Mouse (Mus musculus) MEL (cell line): ENCODE measurements around the gene Cd72. TPM values are rescaled to one million over a fixed set of nuclear protein-coding genes. Genes with fewer than 3 reads are reported as not detected.

Experiments used
- DNase-seq: peaks from one replicate; pipeline ENCODE4 v3.0.0; 2011; ENCODE audit warnings: low read depth, low spot score
- H3K27ac ChIP-seq: 2 replicates; pipeline ENCODE4 v1.5.1; 2012; ENCODE audit warnings: low read depth, mild to moderate bottlenecking, control low read depth, low read length, moderate library complexity; ENCODE audit not compliant: control insufficient read depth
- H3K27me3 ChIP-seq, 2 experiments: fragments of 150-350 bp in 1 of 2; sonication (generic) in 1 of 2; 2 replicates each; pipeline ENCODE4 v1.6.1; 2012; ENCODE audit warnings: low read length in 2 of 2, mild to moderate bottlenecking in 2 of 2, improper control_type of control experiment in 1 of 2, moderate library complexity in 1 of 2; ENCODE audit not compliant: insufficient read depth in 2 of 2, control insufficient read depth in 1 of 2
- H3K36me3 ChIP-seq, 2 experiments: 2 replicates each; pipeline ENCODE4 v1.6.1; 2012 to 2014; ENCODE audit warnings: low read length in 2 of 2, improper control_type of control experiment in 1 of 2, inconsistent platforms in 1 of 2, mild to moderate bottlenecking in 1 of 2; ENCODE audit not compliant: insufficient read depth in 2 of 2, control insufficient read depth in 1 of 2
- H3K4me1 ChIP-seq, 2 experiments: fragments of 150-350 bp in 1 of 2; sonication (generic) in 1 of 2; 2 replicates each; pipeline ENCODE4 v1.6.1; 2012; ENCODE audit warnings: low read length in 2 of 2, improper control_type of control experiment in 1 of 2, mild to moderate bottlenecking in 1 of 2; ENCODE audit not compliant: insufficient read depth in 2 of 2, control insufficient read depth in 1 of 2
- H3K4me3 ChIP-seq, 2 experiments: fragments of 150-350 bp in 1 of 2; sonication (generic) in 1 of 2; 2 replicates each; pipeline ENCODE4 v1.5.1; 2012; ENCODE audit warnings: low read depth in 2 of 2, low read length in 2 of 2, mild to moderate bottlenecking in 2 of 2, moderate library complexity in 2 of 2, control low read depth in 1 of 2, improper control_type of control experiment in 1 of 2; ENCODE audit not compliant: control insufficient read depth in 1 of 2, insufficient read depth in 1 of 2
- H3K79me2 ChIP-seq: 2 replicates; pipeline ENCODE4 v1.6.1; 2012; ENCODE audit warnings: mild to moderate bottlenecking, low read length, moderate library complexity; ENCODE audit not compliant: control insufficient read depth, poor library complexity, insufficient read depth
- H3K9ac ChIP-seq: 2 replicates; pipeline ENCODE4 v1.6.1; 2012; ENCODE audit warnings: low read depth, mild to moderate bottlenecking, control low read depth, low read length, moderate library complexity; ENCODE audit not compliant: control insufficient read depth, poor library complexity, severe bottlenecking
- H3K9me3 ChIP-seq: fragments of 150-350 bp; sonication (generic); replicated peaks from 2 replicates; pipeline ENCODE4 v1.6.1; 2012; ENCODE audit warnings: mild to moderate bottlenecking, low read length, improper control_type of control experiment, moderate library complexity; ENCODE audit not compliant: insufficient read depth
- CHD1 ChIP-seq: IDR thresholded peaks from 2 replicates; pipeline ENCODE4 v1.6.1; 2012; ENCODE audit warnings: low read depth, mild to moderate bottlenecking, inconsistent platforms, low read length, improper control_type of control experiment
- CHD2 ChIP-seq: IDR thresholded peaks from 2 replicates; pipeline ENCODE4 v1.6.1; 2011; ENCODE audit warnings: low read length, improper control_type of control experiment
- CTCF ChIP-seq, 3 experiments: IDR thresholded peaks in 2 of 3; conservative IDR thresholded peaks in 1 of 3; 2 replicates each; pipeline ENCODE4 v1.5.1; 2011 to 2012; ENCODE audit warnings: low read length in 3 of 3, low read depth in 2 of 3, mild to moderate bottlenecking in 2 of 3, improper control_type of control experiment in 1 of 3, inconsistent platforms in 1 of 3, mixed read lengths in 1 of 3, moderate library complexity in 1 of 3; ENCODE audit not compliant: control insufficient read depth in 1 of 3, insufficient read depth in 1 of 3, poor library complexity in 1 of 3, severe bottlenecking in 1 of 3
- E2F4 ChIP-seq: IDR thresholded peaks from 2 replicates; pipeline ENCODE4 v1.6.1; 2011; ENCODE audit warnings: low read depth, low read length, improper control_type of control experiment, borderline replicate concordance
- ETS1 ChIP-seq: IDR thresholded peaks from 2 replicates; pipeline ENCODE4 v1.6.1; 2012; ENCODE audit warnings: low read depth, mild to moderate bottlenecking, inconsistent platforms, low read length, improper control_type of control experiment, moderate library complexity
- GABPA ChIP-seq: IDR thresholded peaks from 2 replicates; pipeline ENCODE4 v1.6.1; 2012; ENCODE audit warnings: low read depth, mild to moderate bottlenecking, inconsistent platforms, low read length, improper control_type of control experiment, moderate library complexity
- GATA1 ChIP-seq: IDR thresholded peaks from 2 replicates; pipeline ENCODE4 v1.6.1; 2011; ENCODE audit warnings: low read depth, low read length, improper control_type of control experiment
- JUND ChIP-seq: IDR thresholded peaks from 2 replicates; pipeline ENCODE4 v1.6.1; 2011; ENCODE audit warnings: low read depth, mild to moderate bottlenecking, improper control_type of control experiment, low read length
- MAFK ChIP-seq: IDR thresholded peaks from 2 replicates; pipeline ENCODE4 v1.6.1; 2011; ENCODE audit warnings: low read depth, mild to moderate bottlenecking, low read length, improper control_type of control experiment, borderline replicate concordance
- MAX ChIP-seq: IDR thresholded peaks from 2 replicates; pipeline ENCODE4 v1.6.1; 2011; ENCODE audit warnings: low read length, improper control_type of control experiment
- MAZ ChIP-seq: IDR thresholded peaks from 2 replicates; pipeline ENCODE4 v1.6.1; 2012; ENCODE audit warnings: low read depth, mild to moderate bottlenecking, inconsistent platforms, low read length, improper control_type of control experiment
- MXI1 ChIP-seq: IDR thresholded peaks from 2 replicates; pipeline ENCODE4 v1.6.1; 2011; ENCODE audit warnings: mild to moderate bottlenecking, low read depth, low read length, improper control_type of control experiment
- NELFE ChIP-seq: IDR thresholded peaks from 2 replicates; pipeline ENCODE4 v1.6.1; 2011; ENCODE audit warnings: low read depth, low read length, improper control_type of control experiment
- POLR2AphosphoS2 ChIP-seq: IDR thresholded peaks from 2 replicates; pipeline ENCODE4 v1.6.1; 2011; ENCODE audit warnings: low read length, improper control_type of control experiment
- POLR2AphosphoS5 ChIP-seq: IDR thresholded peaks from 2 replicates; pipeline ENCODE4 v1.6.1; 2012; ENCODE audit warnings: low read depth, borderline replicate concordance, mild to moderate bottlenecking, inconsistent platforms, low read length, moderate library complexity, mixed read lengths
- RAD21 ChIP-seq: IDR thresholded peaks from 2 replicates; pipeline ENCODE4 v1.6.1; 2011; ENCODE audit warnings: mild to moderate bottlenecking, low read depth, low read length, improper control_type of control experiment
- RCOR1 ChIP-seq: IDR thresholded peaks from 2 replicates; pipeline ENCODE4 v1.6.1; 2012; ENCODE audit warnings: low read depth, mild to moderate bottlenecking, inconsistent platforms, low read length, improper control_type of control experiment
- SMC3 ChIP-seq: IDR thresholded peaks from 2 replicates; pipeline ENCODE4 v1.6.1; 2011; ENCODE audit warnings: low read depth, low read length, improper control_type of control experiment
- UBTF ChIP-seq: IDR thresholded peaks from 2 replicates; pipeline ENCODE4 v1.6.1; 2012; ENCODE audit warnings: low read depth, mild to moderate bottlenecking, inconsistent platforms, low read length, improper control_type of control experiment, moderate library complexity, borderline replicate concordance; ENCODE audit not compliant: insufficient read depth
- USF2 ChIP-seq, 2 experiments: IDR thresholded peaks; 2 replicates each; pipeline ENCODE4 v1.6.1; 2011 to 2012; ENCODE audit warnings: improper control_type of control experiment in 2 of 2, low read length in 2 of 2, borderline replicate concordance in 1 of 2, inconsistent platforms in 1 of 2, low read depth in 1 of 2, mild to moderate bottlenecking in 1 of 2; ENCODE audit not compliant: insufficient read depth in 1 of 2
- ZC3H11A ChIP-seq: IDR thresholded peaks from 2 replicates; pipeline ENCODE4 v1.6.1; 2012; ENCODE audit warnings: low read depth, mild to moderate bottlenecking, inconsistent platforms, low read length, improper control_type of control experiment
- ZMIZ1 ChIP-seq: IDR thresholded peaks from 2 replicates; pipeline ENCODE4 v1.6.1; 2012; ENCODE audit warnings: low read depth, mild to moderate bottlenecking, inconsistent platforms, low read length, improper control_type of control experiment, moderate library complexity
- ZNF384 ChIP-seq: IDR thresholded peaks from 2 replicates; pipeline ENCODE4 v1.6.1; 2012; ENCODE audit warnings: low read depth, mild to moderate bottlenecking, inconsistent platforms, low read length, improper control_type of control experiment
- polyA plus RNA-seq, 2 experiments: library from polyadenylated mRNA; stranded (reverse) in 1 of 2; unstranded in 1 of 2; fragments of >175 nt in 1 of 2; fragments of >200 nt in 1 of 2; gene quantifications; 2 replicates each; pipeline versions ENCODE4 v1.2.1 to v1.2.4; 2012; ENCODE audit warnings: low replicate concordance in 2 of 2, low read depth in 1 of 2; ENCODE audit not compliant: insufficient read length in 2 of 2, insufficient read depth in 1 of 2, missing spikeins in 1 of 2
- total RNA-seq: library from RNA; depleted of rRNA; stranded (reverse); fragments of 300-350 nt; gene quantifications from 2 replicates; pipeline ENCODE4 v1.2.3, GENCODE M21; 2012

Gene Cd72
- total and polyA plus RNA-seq, 3 experiments: 1.3 to 2.4 TPM; not detected in 1

- DNase-seq: peak; percentile 91
- H3K79me2 ChIP-seq: no peaks in the 10 kb centered on the region
- TF ChIP-seq GATA1: peak; percentile 55; the same call in 1 of the 2 replicates
- TF ChIP-seq USF2 (IDR thresholded peaks at IDR 0.05; ENCODE audit: borderline replicate concordance in 1 of 2, insufficient read depth in 1 of 2, low read depth in 1 of 2, low read length in 2 of 2): no peak
- TF ChIP-seq ETS1: no peak
- TF ChIP-seq SMC3: peak; percentile 91
- peak; percentile 95 for TF ChIP-seq RAD21
- TF ChIP-seq ZC3H11A: peak; percentile 93
- peak; percentile 72 to 95 (median 87) for TF ChIP-seq CTCF (IDR thresholded peaks at IDR 0.05 in 2 of 3, conservative IDR thresholded peaks at IDR 0.05 in 1 of 3; ENCODE audit: control insufficient read depth in 1 of 3, insufficient read depth in 1 of 3, low read depth in 2 of 3, low read length in 3 of 3, poor library complexity in 1 of 3, severe bottlenecking in 1 of 3)
- H3K27me3 ChIP-seq: no peaks in the 10 kb centered on the region
- H3K36me3 ChIP-seq: no peaks in the 10 kb centered on the region
- no peak overlapping the region for H3K4me3 ChIP-seq
- H3K27ac ChIP-seq: no peak overlapping the region
- no peaks in the 10 kb centered on the region for H3K4me1 ChIP-seq
- no peak overlapping the region for H3K9ac ChIP-seq
- H3K9me3 ChIP-seq: no peaks in the 10 kb centered on the region
Measured at GRCm38 (mm10) chr4:43431690-43432089, 22.7 kb downstream of the Cd72 start.

- no peak for DNase-seq
- Histone ChIP-seq H3K4me1 (no peaks in the 10 kb centered on the region), H3K27me3 (no peaks in the 10 kb centered on the region), H3K9me3 (no peaks in the 10 kb centered on the region), H3K36me3 (no peaks in the 10 kb centered on the region; a peak in 1 of 4 replicates), H3K27ac (no peak within 1 kb of the TSS), H3K9ac (no peak within 1 kb of the TSS), H3K4me3 (no peak within 1 kb of the TSS), H3K79me2 (no peaks in the 10 kb centered on the region)
- no peak for TF ChIP-seq CHD2
- no peak for TF ChIP-seq GATA1
- TF ChIP-seq MXI1: no peak
- TF ChIP-seq POLR2AphosphoS2: no peak
- TF ChIP-seq ZNF384: no peak
- TF ChIP-seq ZC3H11A: no peak
Measured at GRCm38 (mm10) chr4:43428946-43429345, 25.5 kb downstream of the Cd72 start, which contains the start of gene Fam166b. Gene Fam166b (minus strand): TSS chr4:43429134.

GRCm38 (mm10) chr4:43428180-43428861 is 26.1 kb downstream of the Cd72 start:
- Histone ChIP-seq H3K27me3 (no peaks in the 10 kb centered on the region), H3K9ac (no peak overlapping the region), H3K79me2 (no peaks in the 10 kb centered on the region), H3K27ac (no peak overlapping the region), H3K36me3 (no peaks in the 10 kb centered on the region; a peak in 1 of 4 replicates), H3K9me3 (no peaks in the 10 kb centered on the region), H3K4me3 (no peak overlapping the region), H3K4me1 (no peaks in the 10 kb centered on the region)
- DNase-seq: no peak
- TF ChIP-seq POLR2AphosphoS2 (no peak), MAFK (no peak), NELFE (no peak), ZMIZ1 (no peak), GABPA (no peak), MAX (no peak), RCOR1 (no peak), RAD21 (no peak), ETS1 (no peak), MAZ (no peak), POLR2AphosphoS5 (no peak), GATA1 (no peak), SMC3 (no peak), USF2 (IDR thresholded peaks at IDR 0.05; ENCODE audit: borderline replicate concordance in 1 of 2, insufficient read depth in 1 of 2, low read depth in 1 of 2, low read length in 2 of 2) (no peak), JUND (no peak), E2F4 (no peak), CTCF (IDR thresholded peaks at IDR 0.05 in 2 of 3, conservative IDR thresholded peaks at IDR 0.05 in 1 of 3; ENCODE audit: control insufficient read depth in 1 of 3, insufficient read depth in 1 of 3, low read depth in 2 of 3, low read length in 3 of 3, poor library complexity in 1 of 3, severe bottlenecking in 1 of 3) (no peak), CHD1 (no peak), UBTF (no peak)
